Comparison of ENCODE assay signal across 8 mouse cellular contexts in the genomic region with DNA sequence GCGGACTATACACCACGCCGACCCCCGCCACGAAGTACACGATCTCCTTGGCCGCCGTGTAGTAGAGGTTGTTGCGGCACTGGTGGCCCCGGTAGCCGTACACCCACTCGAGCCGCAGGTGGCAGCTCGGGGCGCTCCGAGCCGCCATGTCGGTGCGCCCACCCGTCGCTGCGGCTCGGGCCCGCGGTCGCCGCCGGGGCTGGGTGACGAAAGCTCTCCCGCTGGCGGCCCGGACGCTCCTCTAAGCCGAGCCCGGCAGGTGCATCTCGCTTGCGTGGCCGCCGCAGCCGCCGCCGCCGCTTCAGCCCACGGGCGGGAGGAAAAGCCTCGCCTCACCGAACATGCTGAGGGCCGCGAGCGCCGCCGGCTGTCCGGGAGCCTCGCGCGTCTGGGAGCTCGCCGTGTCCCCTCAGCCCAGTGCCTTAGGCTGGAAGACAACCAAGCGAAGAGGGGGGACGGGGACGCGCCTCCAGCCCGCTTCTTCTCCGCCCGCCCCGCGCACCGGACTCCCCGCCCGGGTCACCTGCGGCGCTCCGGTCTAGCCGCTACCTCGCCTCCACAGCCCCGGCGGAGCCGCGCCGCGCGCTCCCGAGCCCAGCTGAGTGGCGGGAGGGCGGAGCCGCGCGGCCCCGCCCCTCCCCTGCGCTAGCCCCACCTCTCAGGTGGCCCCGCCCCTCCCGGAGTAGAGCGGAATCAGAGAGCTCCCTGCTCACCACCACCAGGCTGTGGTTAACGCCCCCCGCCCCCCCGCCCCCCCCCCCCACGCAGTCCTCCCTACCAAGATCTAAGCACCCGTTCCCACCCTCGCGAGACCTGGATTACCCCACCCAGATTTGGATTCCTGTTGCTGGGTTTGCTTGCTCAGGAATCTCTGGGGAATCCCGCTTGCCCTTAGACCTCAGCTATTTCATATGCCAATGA. TPM values are rescaled to one million over a fixed set of nuclear protein-coding genes. Genes with fewer than 3 reads are reported as not detected.
DNase-seq lines count a peak whose midpoint lies in the region; ATAC-seq lines count a peak whose summit lies in the region.

A gene (minus strand): TSS at position 604 of the 921 bp plus-strand sequence.

- no peaks in the 10 kb centered on the region for H3K9me3 ChIP-seq in hindbrain, embryonic 10.5 days

- under 1% methylated on average over 101 of the region's 101 CpGs for WGBS in hindbrain, embryonic 10.5 days

- peak; percentile 72 for ATAC-seq in frontal cortex, adult (ENCODE audit: low TSS enrichment)

- peak within 1 kb of the TSS; percentile 94 for H3K27ac ChIP-seq in hindbrain, embryonic 10.5 days

- peaks cover 9% of the 10 kb centered on the region for H3K27me3 ChIP-seq in hindbrain, embryonic 10.5 days (ENCODE audit: insufficient read depth, poor library complexity, severe bottlenecking)

- H3K4me1 ChIP-seq in hindbrain, embryonic 10.5 days (replicated peaks), result peaks cover 21% of the 10 kb centered on the region

- peak; percentile 94 for DNase-seq in Muller cell, postnatal 12 days (ENCODE audit: inconsistent ontology term)
- DNase-seq in cerebellum, adult 8-10 months, result peak; percentile 84
- DNase-seq in hindbrain, embryonic 10.5 days (ENCODE audit: low spot score), result peak; percentile 90
- DNase-seq in layer of hippocampus, postnatal 14 days (ENCODE audit: low spot score in 2 of 2), result peak; percentile 75 to 83
- DNase-seq in lung, postnatal 10 days, result peak; percentile 70
- peak; percentile 79 for DNase-seq in ovary, postnatal 36 days (ENCODE audit: low spot score)
- DNase-seq in thymus, postnatal 25 days, result peak; percentile 87

- H3K4me3 ChIP-seq in hindbrain, embryonic 10.5 days, result peak within 1 kb of the TSS; percentile 95

- no peaks in the 10 kb centered on the region for H3K36me3 ChIP-seq in hindbrain, embryonic 10.5 days

RNA-seq across cellular contexts. Expression of the gene that starts here (rescaled TPM):
- polyA plus RNA-seq in hindbrain, embryonic 10.5 days (2016; fragmentation: Nextera tagmentation; extraction: Ambion mirVana), result 15.9 and 17.0 TPM in 2 replicates
- total RNA-seq in layer of hippocampus, postnatal 14 days (2021), result 10 to 100 TPM; 66.2 to 82.7 TPM

Comparison
In these comparisons a context has a peak if more than half of its experiments do, and no peak if none do; other contexts are left out.
1. Peak in every context shown above with its lines: DNase-seq, ATAC-seq, H3K4me3 ChIP-seq and H3K27ac ChIP-seq.